Mouse (Mus musculus) adrenal gland, postnatal 10 days (tissue): Measurements from ENCODE around the gene Mmp23. TPM values are rescaled to one million over a fixed set of nuclear protein-coding genes. Genes with fewer than 3 reads are reported as not detected.
A peak's percentile ranks its signal among the peaks of the same experiment; 100 is the strongest.
"Not testable (repeated sequence)": the region's sequence is repeated elsewhere in the genome, so short reads cannot be mapped to it uniquely, and the experiment has no call there.

Source experiments
- DNase-seq: peaks from one replicate; pipeline ENCODE4 v3.0.0; 2021; ENCODE audit warnings: mixed read lengths
- total RNA-seq, 2 experiments: library from RNA; stranded (reverse); gene quantifications; 2 replicates each; pipeline ENCODE4 v1.2.3; 2021

Mmp23 gene
- total RNA-seq, 2 experiments from 2014 or later = 16.6 to 18.9 TPM

- DNase-seq = peak; percentile 71
Observed at GRCm38 (mm10) chr4:155654456-155655298, 1.5 kb upstream of the Mmp23 start.

DNA sequence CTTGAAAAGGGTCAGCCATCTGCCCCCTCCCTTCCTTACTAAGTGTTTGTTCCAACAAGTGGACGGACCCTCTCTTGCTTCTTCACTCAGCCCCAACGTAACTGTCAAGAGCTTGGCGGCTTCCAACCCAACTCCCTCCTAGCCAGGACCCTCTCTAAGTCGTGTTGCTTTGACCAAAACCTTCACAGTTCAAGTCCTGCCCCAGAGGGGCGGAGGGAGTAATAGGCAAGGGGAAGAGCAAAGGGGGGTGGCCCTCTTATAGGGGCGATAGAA is 935 bp upstream of the Mmp23 start:
- no peak for DNase-seq

GRCm38 (mm10) chr4:155653451-155654182 is 433 bp upstream of the Mmp23 start:
- no peak for DNase-seq

DNA sequence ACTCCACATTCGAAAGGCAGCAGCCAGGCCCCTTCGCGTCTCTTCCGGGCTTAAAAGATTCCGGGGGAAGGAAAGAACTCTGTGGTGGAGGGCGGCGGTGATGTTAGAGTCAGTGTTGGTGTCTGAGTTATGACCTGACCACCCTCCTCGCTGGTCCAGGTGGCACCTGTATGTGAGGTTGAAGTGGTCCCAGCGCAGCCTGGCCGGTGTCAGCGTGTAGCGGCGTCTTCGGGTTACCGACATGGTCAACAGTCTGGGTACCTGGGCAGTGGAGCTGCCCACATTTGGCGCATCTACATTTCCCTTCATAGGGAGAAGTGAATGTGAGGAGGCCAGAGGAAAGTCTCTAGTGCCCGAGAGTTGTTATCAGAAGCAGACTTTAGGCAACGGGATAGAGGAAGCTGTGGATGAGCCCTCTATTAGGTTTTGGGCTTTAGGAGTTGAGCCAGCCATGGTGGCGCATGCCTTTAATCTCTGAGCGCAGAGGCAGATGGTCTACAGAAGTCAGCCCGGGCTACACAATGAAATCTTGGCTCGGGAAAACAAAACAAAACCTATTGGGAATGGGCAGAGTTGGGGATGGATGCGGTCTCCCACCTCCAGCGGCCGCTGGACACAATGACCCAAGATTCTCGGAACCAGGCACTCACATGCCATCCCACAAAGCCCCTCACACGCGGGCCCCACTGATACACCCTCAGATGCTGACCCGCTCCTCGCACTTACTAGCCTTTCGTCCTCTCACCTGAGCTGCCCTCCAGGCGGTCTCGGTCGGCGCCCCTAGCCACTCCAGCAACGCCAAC is 700 bp downstream of the Mmp23 start:
- DNase-seq = no peak

GRCm38 (mm10) chr4:155651553-155652269 is 1.5 kb downstream of the Mmp23 start:
- no peak for DNase-seq

GRCm38 (mm10) chr4:155649355-155649754 is 3.8 kb downstream of the Mmp23 start:
- no peak for DNase-seq

GRCm38 (mm10) chr4:155645721-155646120 is 7.5 kb downstream of the Mmp23 start:
- DNase-seq = no peak

DNA sequence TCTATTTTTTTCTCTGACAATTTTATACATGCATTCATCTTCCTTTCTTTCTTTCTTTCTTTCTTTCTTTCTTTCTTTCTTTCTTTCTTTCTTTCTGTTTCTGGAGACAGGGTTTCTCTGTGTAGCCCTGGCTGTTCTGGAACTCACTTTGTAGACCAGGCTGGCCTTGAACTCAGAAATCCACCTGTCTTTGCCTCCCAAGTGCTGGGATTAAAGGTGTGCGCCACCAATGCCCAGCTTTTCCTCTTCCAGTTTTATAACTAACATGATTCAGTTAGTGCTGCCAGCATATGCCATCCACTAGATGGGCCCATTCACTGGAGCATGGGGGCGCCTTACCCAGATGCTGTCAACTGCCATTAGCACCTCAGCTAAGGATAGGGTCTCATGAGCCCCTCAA is 7.9 kb downstream of the Mmp23 start, which contains the start of gene Gm10563:
TSS of gene Gm10563 (minus strand) at position 101 of the 400 bp plus-strand sequence.
- not testable (repeated sequence) for DNase-seq

DNA sequence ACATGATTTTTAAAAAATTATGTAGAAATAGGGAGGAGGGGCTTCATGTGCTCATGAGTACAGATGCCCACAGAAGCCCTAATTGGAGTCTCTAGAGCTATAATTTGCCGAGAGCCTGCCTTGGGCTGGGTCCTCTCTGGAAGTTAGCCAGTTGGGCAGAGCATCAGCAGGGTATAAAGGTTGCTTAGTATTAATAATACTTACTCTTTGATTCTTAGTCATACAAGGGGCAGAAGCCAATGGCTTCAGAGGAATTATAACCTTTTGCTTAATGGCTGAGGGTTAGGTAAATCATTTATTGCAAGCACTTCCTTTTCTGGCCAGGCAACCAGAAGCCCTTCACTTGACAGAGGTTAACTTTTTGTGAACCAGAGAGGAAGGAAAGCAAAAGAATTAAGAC is 9.7 kb downstream of the Mmp23 start:
- no peak for DNase-seq

- no peak for DNase-seq
Observed at GRCm38 (mm10) chr4:155635766-155636499, 17.3 kb downstream of the Mmp23 start.

DNA sequence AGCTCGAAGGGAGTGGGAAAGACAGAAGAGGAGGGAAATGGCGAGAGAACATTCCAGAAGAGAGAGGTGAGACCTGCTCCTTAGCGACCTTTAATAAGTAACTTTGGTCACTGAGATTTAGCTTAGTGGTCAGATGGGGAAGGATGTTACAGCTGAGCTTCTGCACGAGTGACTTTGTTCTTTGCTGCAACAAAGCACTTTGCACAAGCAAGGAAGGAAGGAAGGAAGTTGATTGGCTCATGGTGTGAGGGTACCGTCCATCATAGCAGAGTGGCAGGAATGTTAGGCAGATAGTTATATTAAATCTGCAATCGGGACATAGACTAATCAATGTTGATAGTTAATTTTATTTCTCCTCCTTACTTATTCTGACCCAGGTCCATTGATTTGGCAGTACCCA is 22.9 kb downstream of the Mmp23 start:
- no peak for DNase-seq

GRCm38 (mm10) chr4:155624338-155625291 is 28.6 kb downstream of the Mmp23 start, which contains the start of gene Cdk11b:
Gene Cdk11b, plus strand, starts transcription at chr4:155624854.
- peak; percentile 96 for DNase-seq

GRCm38 (mm10) chr4:155618321-155618720 is 34.9 kb downstream of the Mmp23 start:
- no peak for DNase-seq

- no peak for DNase-seq
Observed at GRCm38 (mm10) chr4:155613264-155613663, 39.9 kb downstream of the Mmp23 start.

DNA sequence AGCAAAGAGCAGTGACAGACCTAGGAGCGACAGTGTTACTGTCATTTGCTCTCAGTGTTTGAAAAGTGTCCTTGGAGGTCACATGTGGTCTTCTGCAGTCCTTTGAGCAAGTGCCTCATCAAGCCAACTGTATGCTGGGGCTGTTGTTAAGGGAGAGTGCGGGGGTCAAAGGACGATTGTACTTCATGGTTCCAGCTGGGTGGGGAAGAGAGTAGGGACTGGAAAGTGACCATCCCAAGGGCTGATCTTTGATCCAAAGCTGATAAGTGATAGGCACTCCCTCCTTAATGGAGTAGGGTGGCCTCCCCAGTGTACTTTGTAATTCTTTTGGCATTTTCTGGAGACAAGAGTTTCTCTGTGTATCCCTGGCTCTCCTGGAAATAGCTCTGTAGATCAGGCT is 41.3 kb downstream of the Mmp23 start:
- no peak for DNase-seq

- DNase-seq = no peak
Observed at GRCm38 (mm10) chr4:155606825-155607224, 46.4 kb downstream of the Mmp23 start.

DNA sequence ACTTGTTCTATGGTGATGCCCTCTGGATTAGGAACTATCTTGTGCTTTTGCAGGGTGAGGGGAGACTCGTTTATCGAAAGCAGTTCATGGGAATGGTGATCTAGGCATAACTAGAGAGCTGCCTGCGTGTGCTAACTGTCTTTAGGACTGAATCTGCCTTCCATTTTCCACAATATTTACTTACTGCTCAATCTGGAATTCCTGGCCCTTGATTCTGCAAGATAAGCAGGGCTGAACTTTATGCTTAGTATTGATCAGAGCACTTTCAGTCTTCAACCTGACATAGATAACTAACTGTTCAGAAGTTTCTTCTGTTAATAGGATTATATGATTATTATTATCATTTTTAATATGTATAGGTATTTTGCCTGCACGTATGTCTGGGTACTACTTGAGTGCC is 48.1 kb downstream of the Mmp23 start:
- DNase-seq = no peak

DNA sequence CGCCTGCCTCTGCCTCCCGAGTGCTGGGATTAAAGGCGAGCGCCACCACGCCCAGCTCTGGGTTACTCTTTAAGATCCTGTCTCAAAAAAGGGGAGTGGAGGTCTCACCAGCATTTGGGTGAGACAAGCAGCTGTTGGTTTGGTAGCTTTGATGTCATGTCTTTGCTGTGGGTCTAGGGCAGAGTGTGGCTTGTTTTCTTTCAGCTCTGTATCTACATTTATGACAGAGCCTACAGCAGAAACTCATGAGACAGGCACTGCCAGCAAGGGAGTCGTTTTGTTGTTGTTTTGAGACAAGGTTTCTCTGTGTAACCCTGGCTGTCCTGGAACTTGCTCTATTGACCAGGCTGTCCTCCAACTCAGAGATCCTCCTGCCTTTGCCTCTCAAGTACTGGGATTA is 49.4 kb downstream of the Mmp23 start:
- no peak for DNase-seq

- DNase-seq = no peak
Observed at GRCm38 (mm10) chr4:155602753-155603152, 50.4 kb downstream of the Mmp23 start.

DNA sequence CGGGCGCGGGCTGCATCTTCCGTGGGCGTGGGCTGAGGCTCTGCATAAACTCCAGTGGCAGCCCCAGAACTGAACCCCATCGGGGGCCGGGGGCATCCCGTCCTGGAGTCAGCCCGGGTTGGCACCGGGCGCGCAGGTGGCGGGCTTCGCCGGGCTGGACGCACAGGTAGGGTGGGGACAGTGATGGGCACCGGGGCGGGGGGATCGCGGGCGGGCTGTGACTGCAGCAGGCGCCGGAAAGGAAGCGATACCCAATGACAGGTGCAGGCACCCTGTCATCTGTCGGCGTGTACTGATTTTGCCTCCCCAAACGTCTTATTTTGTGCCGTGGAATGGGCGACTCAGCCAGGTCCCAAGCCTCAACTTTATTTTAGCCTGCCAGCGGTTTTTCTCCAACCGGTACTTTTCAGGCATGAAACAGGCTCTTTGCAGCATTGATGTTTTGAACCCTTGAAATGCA is 51.2 kb downstream of the Mmp23 start:
- DNase-seq = no peak
